Mouse (Mus musculus) limb, embryonic 14.5 days (tissue): Measurements from ENCODE around the gene Arhgef17. TPM values are rescaled to one million over a fixed set of nuclear protein-coding genes. Genes with fewer than 3 reads are reported as not detected.

Source experiments
- ATAC-seq: fragments of 200-750 bp; cut with Nextera tagmentation; 2 replicates; pipeline ENCODE4 v1.8.0; 2017; ENCODE audit warnings: low read depth, moderate number of reproducible peaks, moderate TSS enrichment; ENCODE audit not compliant: low FRiP score
- DNase-seq: peaks from one replicate; pipeline ENCODE4 v3.0.0-alpha.2; 2015; ENCODE audit warnings: low spot score
- H3K27ac ChIP-seq: fragments of 300-500 bp; sonication (generic); replicated peaks from 2 replicates; pipeline ENCODE4 v1.5.1; 2014; ENCODE audit warnings: low read depth, mild to moderate bottlenecking, low read length, moderate library complexity, mixed read lengths
- H3K27me3 ChIP-seq: fragments of 300-500 bp; sonication (generic); 2 replicates; pipeline ENCODE4 v1.6.1; 2014; ENCODE audit warnings: low read length, mixed read lengths; ENCODE audit not compliant: control insufficient read depth, insufficient read depth
- H3K36me3 ChIP-seq: fragments of 300-500 bp; sonication (generic); 2 replicates; pipeline ENCODE4 v1.6.1; 2014; ENCODE audit warnings: mild to moderate bottlenecking, low read length, moderate library complexity, mixed read lengths; ENCODE audit not compliant: control insufficient read depth, insufficient read depth
- H3K4me1 ChIP-seq: fragments of 300-500 bp; sonication (generic); 2 replicates; pipeline ENCODE4 v1.6.1; 2014; ENCODE audit warnings: antibody characterized with exemption, low read length, mixed read lengths; ENCODE audit not compliant: control insufficient read depth, insufficient read depth
- H3K4me2 ChIP-seq: fragments of 300-500 bp; sonication (generic); replicated peaks from 2 replicates; pipeline ENCODE4 v1.6.1; 2014; ENCODE audit warnings: low read depth, mild to moderate bottlenecking, low read length, moderate library complexity; ENCODE audit not compliant: severe bottlenecking
- H3K4me3 ChIP-seq: fragments of 300-500 bp; sonication (generic); replicated peaks from 2 replicates; pipeline ENCODE4 v1.5.1; 2014; ENCODE audit warnings: low read length
- H3K9ac ChIP-seq: fragments of 300-500 bp; sonication (generic); 2 replicates; pipeline ENCODE4 v1.6.1; 2014; ENCODE audit warnings: mild to moderate bottlenecking, low read depth, low read length, moderate library complexity; ENCODE audit not compliant: severe bottlenecking
- H3K9me3 ChIP-seq: fragments of 300-500 bp; sonication (generic); 2 replicates; pipeline ENCODE4 v1.6.1; 2016; ENCODE audit warnings: low read length; ENCODE audit not compliant: control insufficient read depth
- POLR2A ChIP-seq: fragments of 200-500 bp; IDR thresholded peaks from 2 replicates; pipeline ENCODE4 v1.8.0; 2012; ENCODE audit warnings: inconsistent platforms, mild to moderate bottlenecking, moderate library complexity, borderline replicate concordance; ENCODE audit not compliant: insufficient read depth, insufficient read length; ENCODE audit errors: extremely low read depth
- WGBS: fragments of 180-500 bp; shearing (Covaris S2); extraction: QIAGEN DNeasy Blood & Tissue Kit; methylation state at CpG from one replicate; pipeline ENCODE4 v1.1.7; 2014; 5-methylcytosine and 5-hydroxymethylcytosine counted together
- polyA plus RNA-seq, 2 experiments: library from polyadenylated mRNA; depleted of rRNA in 1 of 2; stranded (reverse) in 1 of 2; unstranded in 1 of 2; fragments of >200 nt; fragmentation: Nextera tagmentation in 1 of 2; extraction: Ambion mirVana in 1 of 2; gene quantifications; 2 replicates each; pipeline versions ENCODE4 v1.2.1 to v1.2.3; 2012 to 2014

Arhgef17 gene
- polyA plus RNA-seq, 2 experiments: 15.4 to 42.8 TPM

DNA sequence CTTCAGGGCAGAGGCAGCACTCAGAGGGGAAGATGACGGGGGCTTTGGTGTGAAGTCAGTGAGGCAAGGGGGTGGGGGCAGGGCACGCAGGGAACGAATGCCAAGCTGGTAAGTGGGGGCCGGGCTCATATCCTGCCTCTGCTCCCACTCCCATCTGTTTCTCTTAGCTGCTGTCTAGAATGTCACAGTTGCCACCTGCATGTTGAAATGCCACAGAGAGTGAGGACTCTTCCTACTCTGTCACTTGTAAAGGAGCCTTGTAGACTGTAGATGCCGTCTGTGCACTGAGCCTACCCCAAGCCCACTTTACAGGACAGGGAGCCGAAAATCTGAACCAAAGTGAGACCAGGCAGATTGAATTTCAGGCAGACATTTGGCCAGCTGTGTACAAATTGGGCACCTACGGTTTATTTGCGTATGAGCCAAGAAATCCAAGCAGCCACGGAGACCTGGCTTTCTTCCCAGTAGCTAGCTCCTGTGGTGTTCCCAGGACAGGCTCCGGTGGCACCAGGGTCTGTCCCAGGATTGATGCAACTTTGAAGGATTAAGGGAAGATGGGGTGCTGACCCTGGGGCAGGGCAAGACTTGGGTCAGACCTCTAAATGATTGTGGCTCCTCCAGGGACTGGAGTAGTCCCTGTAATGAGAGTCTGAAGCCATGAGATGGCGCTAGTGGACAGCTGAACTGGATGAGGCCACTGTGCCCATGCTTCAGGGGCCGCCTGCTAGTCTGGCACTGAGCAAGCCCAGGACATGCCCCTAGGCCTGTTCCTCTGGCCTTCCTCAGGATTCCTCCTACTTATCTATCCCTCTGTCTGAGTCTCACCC is 11.1 kb upstream of the Arhgef17 start:
- Histone ChIP-seq H3K4me2 (no peak overlapping the region), H3K4me3 (no peak overlapping the region), H3K27me3 (no peaks in the 10 kb centered on the region), H3K9me3 (no peaks in the 10 kb centered on the region), H3K27ac (no peak overlapping the region), H3K4me1 (peaks cover 18% of the 10 kb centered on the region), H3K36me3 (no peaks in the 10 kb centered on the region), H3K9ac (no peak overlapping the region)
- DNase-seq (peak; percentile 56), ATAC-seq (peak; percentile 48; the same call in 1 of the 2 replicates)
- 29% methylated on average over 12 of the region's 12 CpGs for WGBS
- no peak for TF ChIP-seq POLR2A

DNA sequence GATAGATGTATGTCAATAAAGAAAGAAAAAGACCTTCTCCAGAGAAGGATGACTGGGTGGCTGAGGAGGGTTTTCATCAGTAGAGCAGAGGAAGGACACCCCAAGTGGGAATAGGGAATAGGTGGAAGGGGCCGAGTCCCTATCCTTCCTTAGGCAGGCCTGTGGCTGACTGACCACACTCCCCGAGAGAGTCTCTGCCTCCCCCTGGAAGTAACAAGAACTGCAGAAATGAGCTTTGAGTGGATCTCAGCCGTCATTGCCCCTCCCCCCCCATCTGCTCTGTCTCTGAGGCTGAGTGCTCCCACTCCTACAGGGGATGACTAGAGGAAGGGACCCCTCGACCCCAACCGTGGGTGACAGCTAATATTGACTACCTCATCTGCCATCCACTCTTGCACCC is 9.3 kb upstream of the Arhgef17 start:
- Histone ChIP-seq H3K9ac (no peak overlapping the region), H3K4me1 (peaks cover 18% of the 10 kb centered on the region), H3K36me3 (no peaks in the 10 kb centered on the region), H3K27ac (no peak overlapping the region), H3K4me3 (no peak overlapping the region), H3K4me2 (no peak overlapping the region), H3K9me3 (no peaks in the 10 kb centered on the region), H3K27me3 (no peaks in the 10 kb centered on the region)
- DNase-seq: no peak
- ATAC-seq: no peak
- TF ChIP-seq POLR2A: no peak
- 56% methylated on average over 5 of the region's 5 CpGs for WGBS

DNA sequence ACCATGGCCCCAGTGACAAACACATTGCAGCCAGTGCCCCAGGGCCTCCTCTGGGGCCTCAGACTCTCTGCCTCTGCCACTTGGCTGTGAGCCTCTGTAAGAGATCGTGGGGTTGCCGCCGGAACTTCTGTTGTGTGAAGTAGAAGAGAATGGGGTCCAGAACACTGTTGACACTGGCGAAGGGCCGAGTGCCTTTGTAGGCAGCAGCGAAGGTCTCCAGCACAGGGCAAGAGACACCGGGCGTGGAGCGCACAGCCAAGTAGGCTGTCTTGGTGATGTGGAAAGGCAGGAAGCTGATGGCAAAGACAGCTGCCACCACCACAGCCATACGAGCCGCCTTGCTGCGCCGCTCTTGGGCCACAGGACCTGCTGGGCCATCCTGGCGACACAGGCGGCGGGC is 6.2 kb upstream of the Arhgef17 start:
- H3K36me3 ChIP-seq: no peaks in the 10 kb centered on the region
- H3K4me3 ChIP-seq: no peak overlapping the region
- H3K9ac ChIP-seq: no peak overlapping the region
- H3K4me2 ChIP-seq: no peak overlapping the region
- H3K27ac ChIP-seq: no peak overlapping the region
- no peak for TF ChIP-seq POLR2A
- H3K4me1 ChIP-seq: peaks cover 13% of the 10 kb centered on the region
- no peak for DNase-seq
- no peaks in the 10 kb centered on the region for H3K27me3 ChIP-seq
- H3K9me3 ChIP-seq: no peaks in the 10 kb centered on the region
- ATAC-seq: no peak
- 89% methylated on average over 16 of the region's 16 CpGs for WGBS

DNA sequence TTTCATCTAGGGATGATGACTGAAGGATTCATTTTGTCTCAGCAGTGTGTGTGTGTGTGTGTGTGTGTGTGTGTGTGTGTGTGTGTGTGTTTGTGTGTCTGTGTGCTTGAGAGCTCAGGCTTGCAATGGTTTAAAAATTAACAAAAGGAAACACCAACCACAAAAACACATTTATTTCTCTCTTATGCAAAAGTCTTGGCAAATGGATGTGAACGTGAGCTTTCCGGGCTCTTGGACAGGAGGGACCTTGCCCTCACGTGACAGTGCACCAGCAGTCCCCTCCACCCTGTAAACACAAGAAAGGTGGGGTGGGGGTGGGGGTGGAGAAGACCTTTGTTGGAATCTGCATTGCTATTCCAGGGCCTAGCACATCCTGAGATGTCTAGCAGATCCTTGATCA is 5.6 kb upstream of the Arhgef17 start:
- Histone ChIP-seq H3K9me3 (no peaks in the 10 kb centered on the region), H3K36me3 (no peaks in the 10 kb centered on the region), H3K27me3 (no peaks in the 10 kb centered on the region), H3K4me2 (no peak overlapping the region), H3K27ac (no peak overlapping the region), H3K9ac (no peak overlapping the region), H3K4me1 (peaks cover 10% of the 10 kb centered on the region), H3K4me3 (no peak overlapping the region)
- WGBS: 75% methylated on average over 3 of the region's 3 CpGs
- no peak for ATAC-seq
- no peak for TF ChIP-seq POLR2A
- no peak for DNase-seq

DNA sequence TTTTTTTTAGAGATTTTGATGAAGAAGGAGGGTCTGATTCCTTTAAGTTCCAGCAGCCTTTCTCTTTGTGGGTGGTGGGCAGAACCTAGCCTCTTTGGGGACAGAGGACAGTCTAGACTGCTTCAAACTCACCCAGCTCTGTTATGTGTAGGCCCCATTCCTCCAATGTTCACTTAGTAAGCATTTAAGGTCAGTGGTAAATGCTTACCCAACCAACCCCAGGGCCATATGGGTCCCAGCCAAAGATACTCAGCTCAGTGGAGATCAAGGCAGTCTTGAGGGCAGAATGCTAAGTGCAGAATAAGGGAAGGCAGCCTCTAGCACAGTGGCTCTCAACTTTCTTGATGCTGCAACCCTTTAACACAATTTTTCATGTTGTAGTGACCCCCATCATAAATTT is 1.6 kb upstream of the Arhgef17 start:
- H3K36me3 ChIP-seq: peaks cover 3% of the 10 kb centered on the region
- no peak overlapping the region for H3K27ac ChIP-seq
- no peaks in the 10 kb centered on the region for H3K27me3 ChIP-seq
- no peak overlapping the region for H3K4me3 ChIP-seq
- no peak for DNase-seq
- H3K9ac ChIP-seq: no peak overlapping the region
- no peak for TF ChIP-seq POLR2A
- ATAC-seq: no peak
- no peak overlapping the region for H3K4me2 ChIP-seq
- H3K4me1 ChIP-seq: peaks cover 25% of the 10 kb centered on the region
- no peaks in the 10 kb centered on the region for H3K9me3 ChIP-seq
